Mouse (Mus musculus) small intestine, adult 2 months (tissue): ENCODE measurements around the gene Epn2.

Experiments used
- CTCF ChIP-seq: fragments of 200-500 bp; IDR thresholded peaks from 2 replicates; pipeline ENCODE4 v1.5.1; 2012; ENCODE audit warnings: low read depth, mild to moderate bottlenecking, control low read depth, inconsistent platforms, low read length, moderate library complexity, mixed read lengths; ENCODE audit not compliant: insufficient replicate concordance, insufficient read length; ENCODE audit errors: extremely low read depth
- POLR2A ChIP-seq: fragments of 200-500 bp; IDR thresholded peaks from 2 replicates; pipeline ENCODE4 v1.6.1; 2012; ENCODE audit warnings: low read depth, mild to moderate bottlenecking, control low read depth, inconsistent platforms, low read length, moderate library complexity

- no peak for TF ChIP-seq CTCF
- TF ChIP-seq POLR2A, result peak; percentile 20; the same call in 1 of the 2 replicates
Observed at GRCm38 (mm10) chr11:61494129-61494997, 85.1 kb downstream of the Epn2 start, which contains the start of gene Mapk7.
